Mouse (Mus musculus): ENCODE results near the gene Elmod1. TPM values are rescaled to one million over a fixed set of nuclear protein-coding genes. Genes with fewer than 3 reads are reported as not detected.

Gene Elmod1
- polyA plus RNA-seq, 1 experiment from 2014 or later, result 22.6 TPM

DNA sequence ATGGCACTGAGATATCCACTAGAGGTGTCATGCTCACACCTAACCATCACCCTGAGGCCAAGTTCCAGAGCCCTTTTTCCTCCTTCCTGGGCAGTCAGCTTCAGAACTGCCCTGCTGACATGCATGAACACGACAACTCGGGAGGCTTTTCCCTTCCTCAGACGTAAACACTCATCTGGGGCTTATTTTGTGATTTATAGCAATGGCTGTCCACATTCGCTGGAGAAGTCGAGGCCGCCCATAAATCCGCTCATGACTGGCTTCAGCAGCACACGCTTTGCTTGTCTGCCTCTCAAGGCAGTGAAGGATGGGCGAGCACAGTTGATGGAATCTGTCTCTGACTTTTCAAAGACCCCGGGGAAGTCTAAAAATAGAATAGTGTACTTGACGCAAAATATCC, 18.1 kb downstream of the Elmod1 start:
- no peaks in the 10 kb centered on the region for H3K9me3 ChIP-seq
- no peak overlapping the region for H3K4me2 ChIP-seq
- no peak overlapping the region for H3K27ac ChIP-seq
- no peak overlapping the region for H3K4me3 ChIP-seq
- no peak for ATAC-seq (replicated peaks)
- 0 out of 2 replicates have a peak, but pooled peaks cover 5% of the 10 kb centered on the region for H3K4me1 ChIP-seq
- H3K27me3 ChIP-seq (replicated peaks), result no peaks in the 10 kb centered on the region
- 86% methylated on average over 11 of the region's 11 CpGs for WGBS
- no peaks in the 10 kb centered on the region for H3K36me3 ChIP-seq (replicated peaks)
- H3K9ac ChIP-seq, result no peak overlapping the region

GRCm38 (mm10) chr9:53954853-53955252, 20.2 kb downstream of the Elmod1 start:
- no peak; the same call in 1 of the 2 replicates for ATAC-seq (replicated peaks)
- no peak overlapping the region for H3K9ac ChIP-seq
- H3K4me3 ChIP-seq, result no peak overlapping the region
- H3K36me3 ChIP-seq (replicated peaks), result no peaks in the 10 kb centered on the region
- H3K4me1 ChIP-seq, result 0 out of 2 replicates have a peak, but pooled peaks cover 5% of the 10 kb centered on the region
- WGBS, result 10% methylated on average over 6 of the region's 6 CpGs
- peak overlapping the region; percentile 20; the same call in 1 of the 2 replicates for H3K4me2 ChIP-seq
- H3K27me3 ChIP-seq (replicated peaks), result no peaks in the 10 kb centered on the region
- no peaks in the 10 kb centered on the region for H3K9me3 ChIP-seq
- no peak overlapping the region for H3K27ac ChIP-seq

DNA sequence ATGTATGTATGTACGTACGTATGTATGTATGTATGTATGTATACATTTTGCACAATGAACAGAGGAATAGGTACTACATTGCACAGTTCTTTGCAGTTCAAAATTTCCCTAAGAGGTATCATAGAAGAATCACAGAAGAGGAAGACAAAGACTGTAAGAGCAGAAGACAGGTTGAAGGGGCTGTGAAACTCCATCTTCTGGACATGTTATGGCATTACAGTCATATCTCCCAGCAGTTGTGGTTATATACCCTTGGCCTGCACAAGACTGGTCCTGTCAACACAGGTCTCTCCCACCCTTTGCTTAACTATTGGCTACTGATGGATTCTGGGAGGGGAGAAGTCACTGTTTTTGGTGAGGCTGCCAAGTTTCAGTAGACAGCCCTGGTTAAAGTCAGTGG, 27.6 kb downstream of the Elmod1 start:
- H3K9me3 ChIP-seq, result no peaks in the 10 kb centered on the region
- no peak overlapping the region for H3K4me2 ChIP-seq
- WGBS, result 95% methylated on average over 2 of the region's 2 CpGs
- H3K9ac ChIP-seq, result no peak overlapping the region
- H3K27me3 ChIP-seq (replicated peaks), result no peaks in the 10 kb centered on the region
- H3K36me3 ChIP-seq (replicated peaks), result no peaks in the 10 kb centered on the region
- no peaks in the 10 kb centered on the region for H3K4me1 ChIP-seq
- H3K4me3 ChIP-seq, result no peak overlapping the region
- no peak for ATAC-seq (replicated peaks)
- no peak overlapping the region for H3K27ac ChIP-seq

DNA sequence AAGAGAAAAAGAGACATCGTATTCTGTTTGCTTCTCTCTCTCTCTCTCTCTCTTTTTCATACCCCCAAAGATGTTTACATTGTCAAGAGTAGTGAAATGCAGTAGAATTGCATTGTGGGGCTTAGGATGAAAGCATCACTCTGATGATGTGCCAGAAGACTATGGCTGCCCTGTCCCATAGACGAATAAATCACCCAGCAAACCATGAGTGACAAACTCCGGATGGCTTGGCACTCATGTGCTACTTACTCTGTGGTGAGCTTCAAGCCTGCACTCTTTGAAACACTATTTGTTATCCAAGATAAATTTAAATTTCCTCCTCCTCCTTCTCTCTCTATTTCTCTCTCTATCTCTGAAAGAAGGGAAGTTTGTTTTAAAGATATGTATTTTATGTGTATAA, 36.5 kb downstream of the Elmod1 start:
- Histone ChIP-seq H3K36me3 (replicated peaks) (no peaks in the 10 kb centered on the region), H3K4me2 (no peak overlapping the region), H3K27ac (no peak overlapping the region), H3K4me1 (peaks cover 5% of the 10 kb centered on the region; the same call in 1 of the 2 replicates), H3K9me3 (no peaks in the 10 kb centered on the region), H3K9ac (no peak overlapping the region), H3K4me3 (no peak overlapping the region), H3K27me3 (replicated peaks) (no peaks in the 10 kb centered on the region)
- ATAC-seq (replicated peaks), result no peak
- 93% methylated on average over 3 of the region's 3 CpGs for WGBS

- ATAC-seq (replicated peaks), result no peak
- Histone ChIP-seq H3K4me3 (no peak overlapping the region), H3K36me3 (replicated peaks) (no peaks in the 10 kb centered on the region), H3K27me3 (replicated peaks) (no peaks in the 10 kb centered on the region), H3K27ac (no peak overlapping the region), H3K9ac (no peak overlapping the region), H3K4me1 (peaks cover 7% of the 10 kb centered on the region; the same call in 1 of the 2 replicates), H3K4me2 (no peak overlapping the region), H3K9me3 (no peaks in the 10 kb centered on the region)
- 67% methylated on average over 13 of the region's 13 CpGs for WGBS
Observed at GRCm38 (mm10) chr9:53934179-53934578, 40.9 kb downstream of the Elmod1 start.

GRCm38 (mm10) chr9:53933375-53933774, 41.7 kb downstream of the Elmod1 start:
- Histone ChIP-seq H3K36me3 (replicated peaks) (no peaks in the 10 kb centered on the region), H3K4me2 (no peak overlapping the region), H3K27ac (no peak overlapping the region), H3K4me1 (peaks cover 7% of the 10 kb centered on the region; the same call in 1 of the 2 replicates), H3K4me3 (no peak overlapping the region), H3K9me3 (no peaks in the 10 kb centered on the region), H3K27me3 (replicated peaks) (no peaks in the 10 kb centered on the region), H3K9ac (no peak overlapping the region)
- ATAC-seq (replicated peaks), result no peak
- WGBS, result 58% methylated on average over 4 of the region's 4 CpGs

GRCm38 (mm10) chr9:53930906-53931305, 44.2 kb downstream of the Elmod1 start:
- Histone ChIP-seq H3K36me3 (replicated peaks) (0 out of 2 replicates have a peak, but pooled peaks cover under 1% of the 10 kb centered on the region), H3K27ac (peak overlapping the region; percentile 48), H3K4me2 (no peak overlapping the region), H3K27me3 (replicated peaks) (no peaks in the 10 kb centered on the region), H3K4me1 (peaks cover 5% of the 10 kb centered on the region; the same call in 1 of the 2 replicates), H3K9me3 (no peaks in the 10 kb centered on the region), H3K9ac (no peak overlapping the region), H3K4me3 (no peak overlapping the region)
- ATAC-seq (replicated peaks), result peak; percentile 76
- 35% methylated on average over 7 of the region's 7 CpGs for WGBS

GRCm38 (mm10) chr9:53921061-53921460, 54.0 kb downstream of the Elmod1 start:
- no peak overlapping the region for H3K9ac ChIP-seq
- peaks cover 5% of the 10 kb centered on the region; the same call in 1 of the 2 replicates for H3K4me1 ChIP-seq
- no peak for ATAC-seq (replicated peaks)
- no peak overlapping the region for H3K4me3 ChIP-seq
- H3K4me2 ChIP-seq, result no peak overlapping the region
- peaks cover 15% of the 10 kb centered on the region for H3K36me3 ChIP-seq (replicated peaks)
- H3K27ac ChIP-seq, result no peak overlapping the region
- H3K9me3 ChIP-seq, result no peaks in the 10 kb centered on the region
- 91% methylated on average over 1 of the region's 1 CpGs for WGBS
- no peaks in the 10 kb centered on the region for H3K27me3 ChIP-seq (replicated peaks)

- no peak overlapping the region for H3K4me2 ChIP-seq
- H3K4me3 ChIP-seq, result no peak overlapping the region
- H3K36me3 ChIP-seq (replicated peaks), result peaks cover 13% of the 10 kb centered on the region
- no peaks in the 10 kb centered on the region for H3K9me3 ChIP-seq
- H3K9ac ChIP-seq, result no peak overlapping the region
- peak; percentile 91 for ATAC-seq (replicated peaks)
- peak overlapping the region; percentile 80 for H3K27ac ChIP-seq
- WGBS, result 44% methylated on average over 10 of the region's 10 CpGs
- H3K27me3 ChIP-seq (replicated peaks), result no peaks in the 10 kb centered on the region
- peaks cover 8% of the 10 kb centered on the region; the same call in 1 of the 2 replicates for H3K4me1 ChIP-seq
Observed at GRCm38 (mm10) chr9:53915929-53916721, 59.0 kb downstream of the Elmod1 start.

- 91% methylated on average over 2 of the region's 2 CpGs for WGBS
- Histone ChIP-seq H3K36me3 (replicated peaks) (no peaks in the 10 kb centered on the region; the same call in 1 of the 2 replicates), H3K9me3 (no peaks in the 10 kb centered on the region), H3K4me1 (0 out of 2 replicates have a peak, but pooled peaks cover 3% of the 10 kb centered on the region), H3K4me3 (no peak overlapping the region), H3K4me2 (no peak overlapping the region), H3K27me3 (replicated peaks) (no peaks in the 10 kb centered on the region), H3K9ac (no peak overlapping the region), H3K27ac (0 out of 2 replicates have a peak overlapping the region, but pooled peaks have one; percentile 34)
- ATAC-seq (replicated peaks), result no peak
Observed at GRCm38 (mm10) chr9:53910823-53911222, 64.3 kb downstream of the Elmod1 start.

- Histone ChIP-seq H3K9ac (no peak overlapping the region), H3K4me1 (0 out of 2 replicates have a peak, but pooled peaks cover 2% of the 10 kb centered on the region), H3K36me3 (replicated peaks) (no peaks in the 10 kb centered on the region; the same call in 1 of the 2 replicates), H3K9me3 (no peaks in the 10 kb centered on the region), H3K4me3 (no peak overlapping the region), H3K27ac (peak overlapping the region; percentile 34; the same call in 1 of the 2 replicates), H3K27me3 (replicated peaks) (no peaks in the 10 kb centered on the region), H3K4me2 (no peak overlapping the region)
- ATAC-seq (replicated peaks), result no peak
- 74% methylated on average over 5 of the region's 5 CpGs for WGBS
Observed at GRCm38 (mm10) chr9:53910331-53910730, 64.8 kb downstream of the Elmod1 start.

- H3K27ac ChIP-seq, result no peak overlapping the region
- no peaks in the 10 kb centered on the region for H3K9me3 ChIP-seq
- no peak overlapping the region for H3K4me3 ChIP-seq
- no peaks in the 10 kb centered on the region for H3K27me3 ChIP-seq (replicated peaks)
- 0 out of 2 replicates have a peak, but pooled peaks cover 2% of the 10 kb centered on the region for H3K4me1 ChIP-seq
- ATAC-seq (replicated peaks), result no peak
- H3K36me3 ChIP-seq (replicated peaks), result no peaks in the 10 kb centered on the region
- no peak overlapping the region for H3K9ac ChIP-seq
- H3K4me2 ChIP-seq, result no peak overlapping the region
- 91% methylated on average over 10 of the region's 10 CpGs for WGBS
Observed at GRCm38 (mm10) chr9:53906798-53907197, 68.3 kb downstream of the Elmod1 start.

Measured in midbrain, embryonic 15.5 days (tissue).